Mouse (Mus musculus) CH12.LX (cell line): ENCODE results near the gene Asb8.

Experiments
- BHLHE40 ChIP-seq: IDR thresholded peaks from 2 replicates; pipeline ENCODE4 v1.6.1; 2011; ENCODE audit warnings: mild to moderate bottlenecking, low read depth, low read length, improper control_type of control experiment
- CTCF ChIP-seq, 2 experiments: IDR thresholded peaks in 1 of 2; conservative IDR thresholded peaks in 1 of 2; 2 replicates each; pipeline ENCODE4 v1.5.1; 2011 to 2012; ENCODE audit warnings: low read depth in 2 of 2, low read length in 2 of 2, improper control_type of control experiment in 1 of 2, inconsistent platforms in 1 of 2, mild to moderate bottlenecking in 1 of 2, moderate library complexity in 1 of 2
- KAT2A ChIP-seq: IDR thresholded peaks from 2 replicates; pipeline ENCODE4 v1.6.1; 2012; ENCODE audit warnings: low read length, improper control_type of control experiment, inconsistent platforms; ENCODE audit not compliant: insufficient replicate concordance
- POLR2A ChIP-seq: IDR thresholded peaks from 2 replicates; pipeline ENCODE4 v1.6.1; 2011; ENCODE audit warnings: low read depth, mild to moderate bottlenecking, improper control_type of control experiment, low read length

GRCm38 (mm10) chr15:98173821-98174220 lies 8.4 kb upstream of the Asb8 start:
- TF ChIP-seq KAT2A (no peak), BHLHE40 (peak; percentile 21; the same call in 1 of the 2 replicates), CTCF (conservative IDR thresholded peaks at IDR 0.05 in 1 of 2, IDR thresholded peaks at IDR 0.05 in 1 of 2; ENCODE audit: low read depth in 2 of 2, low read length in 2 of 2) (peak; percentile 82 to 89), POLR2A (no peak)
